Mouse (Mus musculus) lung, embryonic 14.5 days (tissue): ENCODE data around the gene Mad1l1. TPM values are rescaled to one million over a fixed set of nuclear protein-coding genes. Genes with fewer than 3 reads are reported as not detected.

Experiments used
- ATAC-seq: fragments of 200-750 bp; cut with Nextera tagmentation; 2 replicates; pipeline ENCODE4 v1.8.0; 2017; ENCODE audit warnings: mild to moderate bottlenecking, moderate TSS enrichment, moderate library complexity; ENCODE audit not compliant: insufficient read depth
- DNase-seq: peaks from one replicate; pipeline ENCODE4 v3.0.0-alpha.2; 2015
- H3K27ac ChIP-seq: fragments of 300-500 bp; sonication (generic); 2 replicates; pipeline ENCODE4 v1.5.1; 2014; ENCODE audit warnings: low read depth, mild to moderate bottlenecking, moderate library complexity
- H3K27me3 ChIP-seq: fragments of 300-500 bp; sonication (generic); 2 replicates; pipeline ENCODE4 v1.6.1; 2014; ENCODE audit warnings: low read length, control low read depth; ENCODE audit not compliant: insufficient read depth
- H3K36me3 ChIP-seq: fragments of 300-500 bp; sonication (generic); 2 replicates; pipeline ENCODE4 v1.6.1; 2014; ENCODE audit warnings: control low read depth; ENCODE audit not compliant: insufficient read depth
- H3K4me1 ChIP-seq: fragments of 300-500 bp; sonication (generic); 2 replicates; pipeline ENCODE4 v1.6.1; 2014; ENCODE audit warnings: antibody characterized with exemption, control low read depth; ENCODE audit not compliant: insufficient read depth
- H3K4me2 ChIP-seq: fragments of 300-500 bp; sonication (generic); 2 replicates; pipeline ENCODE4 v1.6.1; 2014; ENCODE audit warnings: mild to moderate bottlenecking
- H3K4me3 ChIP-seq: fragments of 300-500 bp; sonication (generic); 2 replicates; pipeline ENCODE4 v1.5.1; 2014; ENCODE audit warnings: low read depth, low read length
- H3K9ac ChIP-seq: fragments of 300-500 bp; sonication (generic); 2 replicates; pipeline ENCODE4 v1.6.1; 2014
- H3K9me3 ChIP-seq: fragments of 300-500 bp; sonication (generic); 2 replicates; pipeline ENCODE4 v1.6.1; 2016; ENCODE audit warnings: low read depth, low read length, control low read depth
- CTCF ChIP-seq: IDR thresholded peaks from 2 replicates; pipeline ENCODE4 v1.5.1; 2016; ENCODE audit warnings: antibody characterized with exemption, low read depth
- WGBS: fragments of 180-500 bp; shearing (Covaris S2); extraction: QIAGEN DNeasy Blood & Tissue Kit; methylation state at CpG from one replicate; pipeline ENCODE4 v1.1.7; 2014; 5-methylcytosine and 5-hydroxymethylcytosine counted together
- polyA plus RNA-seq: library from polyadenylated mRNA; unstranded; fragments of >200 nt; fragmentation: Nextera tagmentation; extraction: Ambion mirVana; gene quantifications from 2 replicates; pipeline ENCODE4 v1.2.1, GENCODE M21; 2014

Mad1l1 gene
- polyA plus RNA-seq, 1 experiment from 2014 or later: 61.6 TPM

DNA sequence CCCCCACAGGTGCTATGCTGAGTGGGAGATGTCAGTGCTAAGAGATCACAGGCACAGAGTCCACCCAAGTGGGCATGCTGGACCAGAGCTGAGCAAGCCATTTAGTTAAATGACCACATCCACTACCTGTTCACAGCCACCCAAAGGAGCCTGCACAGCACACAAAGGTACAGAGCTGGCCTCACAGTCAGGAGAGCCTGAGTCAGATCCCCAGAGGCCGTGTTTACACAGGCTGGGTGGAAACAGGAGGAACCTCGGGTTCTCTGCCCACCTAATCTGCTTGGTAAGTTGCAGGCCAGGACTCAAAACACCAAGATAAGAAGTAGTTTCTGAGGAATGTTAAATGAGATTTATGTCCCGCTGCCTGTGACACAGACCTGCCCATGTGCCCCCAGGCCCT lies 211.3 kb downstream of the Mad1l1 start:
- H3K4me1 ChIP-seq: no peaks in the 10 kb centered on the region
- no peak overlapping the region for H3K4me3 ChIP-seq
- H3K27me3 ChIP-seq: no peaks in the 10 kb centered on the region
- peaks cover 15% of the 10 kb centered on the region for H3K36me3 ChIP-seq
- no peak for TF ChIP-seq CTCF
- DNase-seq (no peak), ATAC-seq (no peak)
- 43% methylated on average over 3 of the region's 3 CpGs for WGBS
- no peak overlapping the region for H3K9ac ChIP-seq
- no peak overlapping the region for H3K4me2 ChIP-seq
- no peaks in the 10 kb centered on the region for H3K9me3 ChIP-seq
- no peak overlapping the region for H3K27ac ChIP-seq

GRCm38 (mm10) chr5:140107907-140108306 lies 213.4 kb downstream of the Mad1l1 start:
- H3K27ac ChIP-seq: no peak overlapping the region
- TF ChIP-seq CTCF: no peak
- no peak for ATAC-seq
- H3K9ac ChIP-seq: no peak overlapping the region
- no peaks in the 10 kb centered on the region for H3K9me3 ChIP-seq
- H3K4me1 ChIP-seq: no peaks in the 10 kb centered on the region
- H3K4me3 ChIP-seq: no peak overlapping the region
- DNase-seq: no peak
- no peaks in the 10 kb centered on the region for H3K27me3 ChIP-seq
- H3K4me2 ChIP-seq: no peak overlapping the region
- whole genome bisulfite sequencing: 89% methylated on average over 2 of the region's 2 CpGs
- peaks cover 11% of the 10 kb centered on the region for H3K36me3 ChIP-seq

- Histone ChIP-seq H3K4me2 (no peak overlapping the region), H3K9ac (no peak overlapping the region), H3K27me3 (no peaks in the 10 kb centered on the region), H3K27ac (no peak overlapping the region), H3K36me3 (peaks cover 1% of the 10 kb centered on the region), H3K4me3 (no peak overlapping the region), H3K4me1 (no peaks in the 10 kb centered on the region), H3K9me3 (no peaks in the 10 kb centered on the region)
- TF ChIP-seq CTCF: no peak
- DNase-seq (no peak), ATAC-seq (no peak)
- WGBS: 83% methylated on average over 3 of the region's 3 CpGs
Measured at GRCm38 (mm10) chr5:140106051-140106450, 215.3 kb downstream of the Mad1l1 start.

- no peak for TF ChIP-seq CTCF
- 77% methylated on average over 1 of the region's 1 CpGs for WGBS
- H3K36me3 ChIP-seq: peaks cover 5% of the 10 kb centered on the region; the same call in 1 of the 2 replicates
- H3K4me2 ChIP-seq: no peak overlapping the region
- no peaks in the 10 kb centered on the region for H3K27me3 ChIP-seq
- H3K4me1 ChIP-seq: no peaks in the 10 kb centered on the region
- H3K9ac ChIP-seq: no peak overlapping the region
- no peaks in the 10 kb centered on the region for H3K9me3 ChIP-seq
- no peak for ATAC-seq
- DNase-seq: no peak
- H3K4me3 ChIP-seq: no peak overlapping the region
- no peak overlapping the region for H3K27ac ChIP-seq
Measured at GRCm38 (mm10) chr5:140104891-140105290, 216.5 kb downstream of the Mad1l1 start.

DNA sequence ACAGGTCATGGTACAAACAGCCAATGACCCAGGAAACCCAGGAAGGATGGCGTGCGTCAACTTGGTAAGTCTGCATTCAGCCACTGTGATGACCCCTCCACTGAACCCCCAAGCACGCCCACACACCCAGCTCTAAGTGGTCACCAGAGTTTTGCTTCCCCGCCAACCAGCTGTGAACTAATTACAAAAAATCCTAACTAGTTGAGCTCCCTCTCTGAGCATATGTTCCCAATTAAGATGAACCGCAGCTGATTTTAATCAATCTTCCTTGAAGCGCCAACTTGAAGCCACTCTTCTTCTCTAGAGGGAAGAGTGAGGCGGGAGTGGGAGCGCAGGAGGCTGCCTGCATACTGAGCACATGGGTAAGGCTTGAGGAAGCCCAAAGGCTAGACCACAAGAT lies 218.6 kb downstream of the Mad1l1 start:
- no peak overlapping the region for H3K27ac ChIP-seq
- ATAC-seq (no peak), DNase-seq (no peak)
- no peaks in the 10 kb centered on the region for H3K9me3 ChIP-seq
- no peak overlapping the region for H3K9ac ChIP-seq
- no peaks in the 10 kb centered on the region for H3K4me1 ChIP-seq
- H3K4me2 ChIP-seq: no peak overlapping the region
- 77% methylated on average over 8 of the region's 8 CpGs for whole genome bisulfite sequencing
- TF ChIP-seq CTCF: no peak
- H3K36me3 ChIP-seq: peaks cover 5% of the 10 kb centered on the region; the same call in 1 of the 2 replicates
- H3K4me3 ChIP-seq: no peak overlapping the region
- no peaks in the 10 kb centered on the region for H3K27me3 ChIP-seq

DNA sequence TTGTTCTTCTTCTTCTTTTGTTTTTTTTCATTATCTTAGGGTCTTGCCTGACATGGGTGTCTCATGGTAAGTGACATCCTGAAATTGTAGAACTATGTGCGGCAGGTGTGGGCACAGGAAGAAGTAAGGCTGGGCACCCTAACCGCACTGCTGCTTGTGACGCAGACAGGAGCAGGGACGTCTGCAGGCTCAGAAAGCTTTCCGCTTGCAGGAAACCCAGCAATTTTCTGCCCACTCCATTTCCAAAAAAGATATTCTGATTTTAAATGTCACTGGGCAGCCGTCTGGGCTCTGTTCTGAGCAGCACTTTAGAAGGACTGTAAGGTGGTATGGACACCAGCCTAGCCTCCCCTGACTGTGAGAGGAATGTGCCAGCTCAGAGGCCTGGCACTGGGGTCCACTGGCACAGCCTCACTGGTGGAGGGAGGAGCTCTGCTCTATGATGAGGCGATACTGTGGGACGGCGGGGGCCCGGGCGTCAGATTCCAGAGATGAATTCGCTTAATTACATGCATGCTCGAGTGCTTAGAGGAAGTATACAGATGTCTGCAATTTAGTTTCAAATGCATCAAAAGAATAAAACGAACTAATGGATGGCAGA lies 219.8 kb downstream of the Mad1l1 start:
- Histone ChIP-seq H3K9me3 (no peaks in the 10 kb centered on the region), H3K9ac (no peak overlapping the region), H3K4me1 (no peaks in the 10 kb centered on the region), H3K27me3 (no peaks in the 10 kb centered on the region), H3K36me3 (peaks cover 5% of the 10 kb centered on the region; the same call in 1 of the 2 replicates), H3K4me3 (no peak overlapping the region), H3K27ac (no peak overlapping the region), H3K4me2 (no peak overlapping the region)
- no peak for ATAC-seq
- no peak for DNase-seq
- TF ChIP-seq CTCF: no peak
- 83% methylated on average over 14 of the region's 14 CpGs for WGBS

DNA sequence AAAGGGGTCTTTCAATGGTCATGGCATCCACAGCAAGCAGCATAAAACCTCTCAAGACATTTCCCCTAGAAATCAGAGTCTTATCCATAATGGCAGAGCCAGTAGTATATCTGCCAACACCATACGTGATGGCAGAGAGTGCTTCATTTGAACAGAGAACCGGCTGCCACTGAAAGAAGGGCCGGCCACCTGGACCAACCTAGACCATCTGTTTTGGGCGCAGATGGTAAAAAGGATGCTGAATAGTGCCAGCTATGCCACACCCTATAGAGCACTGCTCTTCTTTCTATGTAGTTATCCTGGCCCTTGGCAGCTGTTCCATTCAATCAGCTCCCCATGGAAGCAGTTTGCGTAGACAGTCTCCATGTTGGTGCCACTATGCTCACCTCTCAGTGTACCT lies 222.6 kb downstream of the Mad1l1 start:
- WGBS: 93% methylated on average over 5 of the region's 5 CpGs
- TF ChIP-seq CTCF: no peak
- H3K4me1 ChIP-seq: no peaks in the 10 kb centered on the region

More for the DNA sequence above, 222.6 kb downstream of the Mad1l1 start:
- no peak overlapping the region for H3K4me2 ChIP-seq
- ATAC-seq (no peak), DNase-seq (no peak)
- H3K9ac ChIP-seq: no peak overlapping the region
- no peak overlapping the region for H3K27ac ChIP-seq
- H3K4me3 ChIP-seq: no peak overlapping the region
- H3K27me3 ChIP-seq: no peaks in the 10 kb centered on the region
- H3K9me3 ChIP-seq: no peaks in the 10 kb centered on the region
- 0 out of 2 replicates have a peak, but pooled peaks cover 5% of the 10 kb centered on the region for H3K36me3 ChIP-seq
